Mouse (Mus musculus): ENCODE data around the gene Mbtps2. TPM values are rescaled to one million over a fixed set of nuclear protein-coding genes. Genes with fewer than 3 reads are reported as not detected.

Mbtps2 gene
- polyA plus RNA-seq, 1 experiment from 2014 or later, result 8.8 TPM

DNA sequence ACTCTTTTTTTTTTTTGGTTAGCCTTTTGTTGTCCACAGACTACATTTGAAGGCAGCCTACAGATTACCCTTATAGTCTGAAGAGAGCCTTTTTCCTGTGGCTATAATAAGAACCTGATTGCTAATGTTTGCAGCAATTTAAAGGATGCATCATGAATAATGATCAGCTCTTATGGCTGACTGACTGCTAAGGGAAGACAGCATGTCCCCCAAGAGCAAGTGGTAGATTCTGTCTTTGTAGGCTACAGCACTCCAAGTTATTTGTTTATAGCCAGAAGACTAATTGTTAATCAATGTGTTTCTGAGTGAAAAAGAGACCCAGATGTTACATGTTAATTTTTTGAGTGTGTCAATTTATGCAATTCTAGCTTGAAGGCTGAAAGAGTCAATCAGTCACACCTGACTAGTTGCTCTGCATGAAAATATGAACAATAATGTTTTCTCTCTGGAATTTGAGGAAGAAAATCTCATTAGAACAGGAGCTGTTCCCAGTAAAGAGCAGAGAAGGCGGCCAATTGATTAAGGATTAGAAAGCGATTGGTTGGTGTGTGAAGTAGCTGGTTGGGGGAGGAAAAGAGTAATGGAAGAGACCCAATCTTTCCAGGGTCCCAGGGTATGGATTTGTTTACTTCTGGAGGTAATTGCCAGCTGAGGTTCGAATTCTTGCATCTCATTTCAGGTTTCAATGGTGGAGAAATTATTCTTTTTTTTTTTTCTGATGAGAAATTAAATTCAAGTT, 35.3 kb upstream of the Mbtps2 start:
- Histone ChIP-seq H3K4me1 (ENCODE audit: insufficient read depth, low read depth, low read length) (no peaks in the 10 kb centered on the region), H3K9ac (replicated peaks; ENCODE audit: low read depth) (no peak overlapping the region), H3K36me3 (ENCODE audit: insufficient read depth, low read length) (no peaks in the 10 kb centered on the region), H3K27me3 (replicated peaks; ENCODE audit: insufficient read depth, low read length) (no peaks in the 10 kb centered on the region), H3K4me2 (replicated peaks; ENCODE audit: low read depth, low read length) (no peak overlapping the region), H3K9me3 (ENCODE audit: low read length) (no peaks in the 10 kb centered on the region), H3K4me3 (ENCODE audit: low read depth, low read length) (no peak overlapping the region), H3K27ac (ENCODE audit: low read length) (no peak overlapping the region)
- TF ChIP-seq EP300 (IDR thresholded peaks at IDR 0.05) (no peak), CTCF (IDR thresholded peaks at IDR 0.05) (no peak)
- 60% methylated on average over 3 of the region's 3 CpGs for whole genome bisulfite sequencing
- DNase-seq (ENCODE audit: low spot score) (no peak), ATAC-seq (no peak)

DNA sequence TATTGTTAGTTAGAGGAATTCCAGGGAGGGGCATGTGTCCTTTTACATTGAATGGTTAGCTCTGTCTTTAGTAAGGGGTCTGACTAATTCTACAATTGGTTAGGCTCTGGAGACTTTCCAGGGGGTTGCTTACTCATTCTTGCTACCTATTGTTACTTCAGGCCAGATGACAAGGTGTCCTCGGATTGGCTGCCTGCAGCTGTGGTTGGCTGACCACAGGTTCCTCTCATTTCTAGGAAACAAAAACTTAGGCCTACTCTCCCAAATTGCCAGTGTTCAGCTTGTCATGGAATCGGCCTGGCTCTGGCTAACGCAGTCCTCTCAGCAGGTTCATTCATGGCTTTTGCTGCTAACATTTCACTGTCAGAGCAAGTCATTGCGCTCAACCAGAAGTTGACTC, 31.8 kb upstream of the Mbtps2 start:
- ATAC-seq (no peak), DNase-seq (ENCODE audit: low spot score) (no peak)
- WGBS, result 84% methylated on average over 4 of the region's 4 CpGs
- no peak overlapping the region for H3K4me3 ChIP-seq (ENCODE audit: low read depth, low read length)
- no peak overlapping the region for H3K9ac ChIP-seq (replicated peaks; ENCODE audit: low read depth)
- no peaks in the 10 kb centered on the region for H3K4me1 ChIP-seq (ENCODE audit: insufficient read depth, low read depth, low read length)
- no peak overlapping the region for H3K4me2 ChIP-seq (replicated peaks; ENCODE audit: low read depth, low read length)
- H3K27ac ChIP-seq (ENCODE audit: low read length), result no peak overlapping the region
- H3K36me3 ChIP-seq (ENCODE audit: insufficient read depth, low read length), result no peaks in the 10 kb centered on the region
- H3K27me3 ChIP-seq (replicated peaks; ENCODE audit: insufficient read depth, low read length), result no peaks in the 10 kb centered on the region
- H3K9me3 ChIP-seq (ENCODE audit: low read length), result no peaks in the 10 kb centered on the region
- TF ChIP-seq EP300 (IDR thresholded peaks at IDR 0.05) (no peak), CTCF (IDR thresholded peaks at IDR 0.05) (no peak)

DNA sequence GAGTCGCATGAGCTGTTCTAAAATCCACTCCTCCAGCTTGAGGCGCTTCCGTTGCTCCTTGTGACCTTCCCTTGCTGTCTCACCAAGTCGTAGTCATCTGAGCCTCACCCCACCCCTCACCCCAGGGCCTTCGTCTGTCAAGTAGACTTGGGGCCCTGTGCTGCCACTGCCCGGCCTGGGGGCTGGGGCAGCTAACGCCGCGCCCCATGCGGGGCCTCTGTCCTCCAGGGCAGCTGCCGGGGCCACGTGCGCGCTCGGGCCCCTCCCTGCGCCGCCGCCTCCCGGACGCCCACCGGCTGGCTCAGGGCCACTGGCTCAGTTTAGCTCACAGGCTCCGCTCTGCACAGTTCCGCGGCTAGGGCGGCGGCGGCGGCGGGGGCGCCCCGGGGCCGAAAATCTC, 14.4 kb upstream of the Mbtps2 start:
- no peaks in the 10 kb centered on the region for H3K27me3 ChIP-seq (replicated peaks; ENCODE audit: insufficient read depth, low read length)
- DNase-seq (ENCODE audit: low spot score) (no peak), ATAC-seq (peak; percentile 23; the same call in 1 of the 2 replicates)
- no peak overlapping the region for H3K4me3 ChIP-seq (ENCODE audit: low read depth, low read length)
- peak overlapping the region; percentile 27; the same call in 1 of the 2 replicates for H3K4me2 ChIP-seq (replicated peaks; ENCODE audit: low read depth, low read length)
- H3K36me3 ChIP-seq (ENCODE audit: insufficient read depth, low read length), result no peaks in the 10 kb centered on the region
- no peaks in the 10 kb centered on the region for H3K4me1 ChIP-seq (ENCODE audit: insufficient read depth, low read depth, low read length)
- H3K9me3 ChIP-seq (ENCODE audit: low read length), result no peaks in the 10 kb centered on the region
- H3K27ac ChIP-seq (ENCODE audit: low read length), result no peak overlapping the region
- no peak for TF ChIP-seq EP300 (IDR thresholded peaks at IDR 0.05)
- H3K9ac ChIP-seq (replicated peaks; ENCODE audit: low read depth), result no peak overlapping the region
- WGBS, result 27% methylated on average over 20 of the region's 32 CpGs

DNA sequence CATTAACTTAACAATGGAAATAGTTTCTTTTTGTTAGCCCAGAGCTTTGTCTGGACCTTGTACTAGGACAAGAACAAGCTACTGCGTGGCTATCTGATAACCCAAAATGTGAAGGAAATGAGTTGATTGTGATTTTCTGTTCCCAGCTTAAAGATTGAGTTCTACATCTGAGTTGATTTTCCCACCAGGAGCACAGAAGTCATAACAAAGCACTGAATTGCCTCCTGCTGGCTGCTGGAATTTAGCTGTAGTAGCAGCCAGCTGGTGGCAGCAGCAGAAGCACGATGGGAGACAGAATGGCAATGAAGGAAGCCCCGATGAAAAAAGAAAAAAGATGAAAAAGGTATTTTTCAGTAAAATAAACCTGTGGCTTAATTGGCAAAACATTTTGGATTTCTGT, 2.9 kb upstream of the Mbtps2 start:
- no peaks in the 10 kb centered on the region for H3K4me1 ChIP-seq (ENCODE audit: insufficient read depth, low read depth, low read length)
- no peak overlapping the region for H3K4me2 ChIP-seq (replicated peaks; ENCODE audit: low read depth, low read length)
- TF ChIP-seq CTCF (IDR thresholded peaks at IDR 0.05), result peak; percentile 65
- no peak for TF ChIP-seq EP300 (IDR thresholded peaks at IDR 0.05)
- WGBS, result 11% methylated on average over 3 of the region's 3 CpGs
- H3K27ac ChIP-seq (ENCODE audit: low read length), result no peak overlapping the region
- H3K9ac ChIP-seq (replicated peaks; ENCODE audit: low read depth), result no peak overlapping the region
- DNase-seq (ENCODE audit: low spot score) (peak; percentile 42), ATAC-seq (no peak)
- H3K36me3 ChIP-seq (ENCODE audit: insufficient read depth, low read length), result no peaks in the 10 kb centered on the region
- H3K9me3 ChIP-seq (ENCODE audit: low read length), result no peaks in the 10 kb centered on the region
- H3K4me3 ChIP-seq (ENCODE audit: low read depth, low read length), result no peak overlapping the region
- H3K27me3 ChIP-seq (replicated peaks; ENCODE audit: insufficient read depth, low read length), result no peaks in the 10 kb centered on the region

- Histone ChIP-seq H3K4me3 (ENCODE audit: low read depth, low read length) (peak overlapping the region; percentile 64), H3K4me2 (replicated peaks; ENCODE audit: low read depth, low read length) (peak overlapping the region; percentile 44), H3K36me3 (ENCODE audit: insufficient read depth, low read length) (no peaks in the 10 kb centered on the region), H3K27me3 (replicated peaks; ENCODE audit: insufficient read depth, low read length) (no peaks in the 10 kb centered on the region), H3K9ac (replicated peaks; ENCODE audit: low read depth) (peak overlapping the region; percentile 74), H3K27ac (ENCODE audit: low read length) (peak overlapping the region; percentile 93), H3K4me1 (ENCODE audit: insufficient read depth, low read depth, low read length) (no peaks in the 10 kb centered on the region), H3K9me3 (ENCODE audit: low read length) (no peaks in the 10 kb centered on the region)
- ATAC-seq, result peak; percentile 62
- peak; percentile 57 for DNase-seq (ENCODE audit: low spot score)
- TF ChIP-seq EP300 (IDR thresholded peaks at IDR 0.05) (peak; percentile 37; the same call in 1 of the 2 replicates), CTCF (IDR thresholded peaks at IDR 0.05) (no peak)
- WGBS, result 12% methylated on average over 17 of the region's 17 CpGs
Observed at GRCm38 (mm10) chrX:157597585-157598185, 830 bp downstream of the Mbtps2 start.

- Histone ChIP-seq H3K4me1 (ENCODE audit: insufficient read depth, low read depth, low read length) (no peaks in the 10 kb centered on the region), H3K27me3 (replicated peaks; ENCODE audit: insufficient read depth, low read length) (no peaks in the 10 kb centered on the region), H3K9ac (replicated peaks; ENCODE audit: low read depth) (no peak overlapping the region), H3K36me3 (ENCODE audit: insufficient read depth, low read length) (no peaks in the 10 kb centered on the region), H3K9me3 (ENCODE audit: low read length) (no peaks in the 10 kb centered on the region), H3K27ac (ENCODE audit: low read length) (no peak overlapping the region), H3K4me3 (ENCODE audit: low read depth, low read length) (no peak overlapping the region), H3K4me2 (replicated peaks; ENCODE audit: low read depth, low read length) (no peak overlapping the region)
- DNase-seq (ENCODE audit: low spot score) (no peak), ATAC-seq (no peak)
- TF ChIP-seq CTCF (IDR thresholded peaks at IDR 0.05), result no peak
- no peak for TF ChIP-seq EP300 (IDR thresholded peaks at IDR 0.05)
- 77% methylated on average over 5 of the region's 5 CpGs for WGBS
Observed at GRCm38 (mm10) chrX:157596802-157597201, 1.7 kb downstream of the Mbtps2 start.
